Mouse (Mus musculus) intestine, postnatal 0 days (tissue): Measurements from ENCODE around the gene Gpr132. TPM values are rescaled to one million over a fixed set of nuclear protein-coding genes. Genes with fewer than 3 reads are reported as not detected.

ENCODE experiments used
- ATAC-seq: fragments of 200-750 bp; cut with Nextera tagmentation; 2 replicates; pipeline ENCODE4 v1.8.0; 2017; ENCODE audit warnings: mild to moderate bottlenecking, moderate TSS enrichment, moderate library complexity
- H3K27ac ChIP-seq: fragments of 300-500 bp; sonication (generic); 2 replicates; pipeline ENCODE4 v1.5.1; 2014; ENCODE audit warnings: mild to moderate bottlenecking, low read depth, low read length, moderate library complexity
- H3K27me3 ChIP-seq: fragments of 300-500 bp; sonication (generic); replicated peaks from 2 replicates; pipeline ENCODE4 v1.6.1; 2014; ENCODE audit warnings: low read length, mixed read lengths; ENCODE audit not compliant: control insufficient read depth, insufficient read depth
- H3K36me3 ChIP-seq: fragments of 300-500 bp; sonication (generic); 2 replicates; pipeline ENCODE4 v1.6.1; 2014; ENCODE audit warnings: mild to moderate bottlenecking, moderate library complexity; ENCODE audit not compliant: control insufficient read depth, insufficient read depth
- H3K4me1 ChIP-seq: fragments of 300-500 bp; sonication (generic); replicated peaks from 2 replicates; pipeline ENCODE4 v1.6.1; 2014; ENCODE audit warnings: antibody characterized with exemption, low read length, mixed read lengths; ENCODE audit not compliant: control insufficient read depth, insufficient read depth
- H3K4me2 ChIP-seq: fragments of 300-500 bp; sonication (generic); replicated peaks from 2 replicates; pipeline ENCODE4 v1.6.1; 2014; ENCODE audit warnings: low read depth, mild to moderate bottlenecking, moderate library complexity
- H3K4me3 ChIP-seq: fragments of 300-500 bp; sonication (generic); 2 replicates; pipeline ENCODE4 v1.5.1; 2014; ENCODE audit warnings: low read depth, low read length
- H3K9ac ChIP-seq: fragments of 300-500 bp; sonication (generic); 2 replicates; pipeline ENCODE4 v1.6.1; 2014; ENCODE audit warnings: mild to moderate bottlenecking, low read depth, low read length
- H3K9me3 ChIP-seq: fragments of 300-500 bp; sonication (generic); 2 replicates; pipeline ENCODE4 v1.6.1; 2016; ENCODE audit warnings: mixed run types; ENCODE audit not compliant: control insufficient read depth
- CTCF ChIP-seq: sonication (generic); IDR thresholded peaks from 2 replicates; pipeline ENCODE4 v1.5.1; 2016; ENCODE audit warnings: low read depth, mild to moderate bottlenecking, control low read depth, antibody characterized with exemption, moderate library complexity
- WGBS: fragments of 180-500 bp; shearing (Covaris S2); extraction: QIAGEN DNeasy Blood & Tissue Kit; methylation state at CpG from one replicate; pipeline ENCODE4 v1.1.7; 2014; 5-methylcytosine and 5-hydroxymethylcytosine counted together
- polyA plus RNA-seq: library from polyadenylated mRNA; unstranded; fragments of >200 nt; fragmentation: Nextera tagmentation; extraction: Ambion mirVana; gene quantifications from 2 replicates; pipeline ENCODE4 v1.2.1, GENCODE M21; 2015

Gene Gpr132
- polyA plus RNA-seq, 1 experiment from 2014 or later: 0.30 TPM

DNA sequence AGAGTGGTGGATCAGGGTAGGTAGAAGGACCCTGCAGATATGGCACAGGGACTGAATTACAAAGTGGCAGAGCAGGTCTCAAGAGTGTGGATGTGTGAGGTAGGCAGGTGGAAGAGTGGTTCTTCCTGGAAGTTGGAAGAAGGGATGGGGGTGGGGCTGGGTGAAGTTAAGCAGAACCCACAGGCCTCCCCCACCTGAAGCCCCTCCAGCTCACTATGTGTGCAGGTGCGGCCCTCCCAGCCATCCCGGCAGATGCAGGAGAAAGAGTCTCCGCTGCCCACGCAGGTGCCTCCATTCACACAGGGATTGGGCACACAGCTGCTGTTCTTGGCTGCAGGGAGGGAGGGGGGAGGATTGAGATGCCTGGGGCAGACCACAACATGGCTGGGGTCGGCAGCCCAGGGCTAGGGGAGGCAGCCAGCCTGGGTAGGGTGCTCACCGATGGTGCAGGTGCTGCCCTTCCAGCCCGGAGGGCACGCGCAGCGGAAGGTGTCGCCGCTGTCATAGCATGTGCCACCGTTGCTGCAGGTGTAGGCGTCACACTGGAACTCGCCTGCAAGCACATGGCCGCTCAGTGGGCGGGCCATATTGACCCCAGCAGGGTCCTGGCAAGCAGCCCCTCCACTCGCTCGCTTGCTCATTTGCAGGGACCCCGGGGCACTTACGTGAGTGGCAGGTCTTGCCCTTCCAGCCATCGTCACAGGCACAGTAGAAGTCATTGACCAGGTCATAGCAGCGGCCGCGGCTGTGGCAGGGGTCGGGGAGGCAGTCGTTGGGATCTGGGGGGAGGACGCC is 45.1 kb upstream of the Gpr132 start:
- Histone ChIP-seq H3K9ac (no peak overlapping the region), H3K4me3 (no peak overlapping the region), H3K27me3 (no peaks in the 10 kb centered on the region), H3K4me1 (no peaks in the 10 kb centered on the region), H3K36me3 (peaks cover 28% of the 10 kb centered on the region; the same call in 1 of the 2 replicates), H3K4me2 (no peak overlapping the region), H3K27ac (no peak overlapping the region), H3K9me3 (no peaks in the 10 kb centered on the region)
- no peak for ATAC-seq
- no peak for TF ChIP-seq CTCF
- WGBS: 92% methylated on average over 28 of the region's 28 CpGs

DNA sequence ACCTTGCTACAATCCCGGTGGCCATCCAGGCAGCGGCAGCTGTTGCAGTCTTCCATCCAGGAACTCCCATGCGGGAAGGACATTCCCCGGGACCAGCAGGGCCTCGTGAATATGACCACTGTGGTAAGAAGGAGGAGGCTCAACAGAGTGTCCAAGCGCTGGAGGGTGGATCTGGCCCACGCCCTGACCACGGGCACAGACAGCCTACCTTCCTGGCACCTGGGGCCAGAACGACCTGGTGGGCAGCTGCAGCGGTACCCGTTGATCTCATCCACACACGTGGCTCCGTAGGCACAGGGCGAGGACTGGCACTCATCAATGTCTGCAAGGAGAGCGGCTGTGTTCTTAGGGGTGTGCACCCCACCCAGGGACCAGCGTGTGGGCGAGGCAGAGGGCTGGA is 43.7 kb upstream of the Gpr132 start:
- Histone ChIP-seq H3K36me3 (peaks cover 28% of the 10 kb centered on the region; the same call in 1 of the 2 replicates), H3K9ac (no peak overlapping the region), H3K9me3 (no peaks in the 10 kb centered on the region), H3K4me3 (no peak overlapping the region), H3K4me1 (no peaks in the 10 kb centered on the region), H3K27me3 (no peaks in the 10 kb centered on the region), H3K4me2 (no peak overlapping the region), H3K27ac (no peak overlapping the region)
- TF ChIP-seq CTCF: no peak
- 83% methylated on average over 17 of the region's 17 CpGs for WGBS
- no peak for ATAC-seq

DNA sequence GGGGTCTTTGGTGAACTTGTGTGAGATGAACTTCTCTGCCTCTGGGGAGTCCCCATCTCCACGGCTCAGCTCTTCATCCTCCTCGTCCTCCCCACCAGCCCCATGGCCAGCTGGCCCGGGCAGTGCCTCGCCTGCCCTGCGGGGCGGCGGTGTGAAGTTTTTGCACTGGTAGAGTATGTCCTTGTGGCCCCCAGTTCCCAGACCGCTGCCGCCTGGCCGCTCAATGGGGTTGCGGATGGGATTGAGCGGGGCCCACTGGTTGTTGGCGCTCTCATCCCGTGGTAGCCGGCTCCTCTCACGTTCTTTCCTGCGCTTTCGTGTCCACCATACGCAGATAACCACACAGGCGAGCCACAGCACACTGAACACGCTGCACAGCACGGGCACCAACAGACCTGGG is 41.0 kb upstream of the Gpr132 start:
- H3K9me3 ChIP-seq: no peaks in the 10 kb centered on the region
- no peak overlapping the region for H3K4me2 ChIP-seq
- no peak for TF ChIP-seq CTCF
- H3K4me3 ChIP-seq: no peak overlapping the region
- H3K9ac ChIP-seq: no peak overlapping the region
- peaks cover 26% of the 10 kb centered on the region; the same call in 1 of the 2 replicates for H3K36me3 ChIP-seq
- 93% methylated on average over 22 of the region's 22 CpGs for WGBS
- H3K27me3 ChIP-seq: no peaks in the 10 kb centered on the region
- no peak for ATAC-seq
- H3K27ac ChIP-seq: no peak overlapping the region
- H3K4me1 ChIP-seq: no peaks in the 10 kb centered on the region

DNA sequence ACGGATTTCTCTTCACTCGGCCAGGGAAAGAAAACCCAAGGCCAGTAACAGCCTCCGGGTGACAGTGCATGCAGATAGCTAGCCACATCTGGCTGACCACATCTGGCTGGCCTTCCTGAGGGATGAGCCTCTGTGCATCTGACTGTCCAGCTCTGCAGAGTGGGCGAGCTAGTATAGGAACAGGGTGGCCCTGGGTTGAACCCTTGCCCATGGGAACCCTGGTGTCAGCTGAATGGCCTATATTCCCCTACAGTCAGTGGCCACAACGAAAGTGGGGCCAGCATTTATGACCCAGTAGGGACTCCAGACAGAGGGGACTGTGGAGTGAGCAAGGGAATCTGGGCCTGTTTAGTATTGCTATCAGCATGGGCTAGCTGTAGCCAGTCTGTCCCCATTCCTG is 37.0 kb upstream of the Gpr132 start:
- Histone ChIP-seq H3K9me3 (no peaks in the 10 kb centered on the region), H3K36me3 (peaks cover under 1% of the 10 kb centered on the region; the same call in 1 of the 2 replicates), H3K27ac (no peak overlapping the region), H3K9ac (no peak overlapping the region), H3K27me3 (no peaks in the 10 kb centered on the region), H3K4me1 (no peaks in the 10 kb centered on the region), H3K4me3 (no peak overlapping the region), H3K4me2 (no peak overlapping the region)
- no peak for TF ChIP-seq CTCF
- no peak for ATAC-seq
- WGBS: 93% methylated on average over 5 of the region's 5 CpGs

DNA sequence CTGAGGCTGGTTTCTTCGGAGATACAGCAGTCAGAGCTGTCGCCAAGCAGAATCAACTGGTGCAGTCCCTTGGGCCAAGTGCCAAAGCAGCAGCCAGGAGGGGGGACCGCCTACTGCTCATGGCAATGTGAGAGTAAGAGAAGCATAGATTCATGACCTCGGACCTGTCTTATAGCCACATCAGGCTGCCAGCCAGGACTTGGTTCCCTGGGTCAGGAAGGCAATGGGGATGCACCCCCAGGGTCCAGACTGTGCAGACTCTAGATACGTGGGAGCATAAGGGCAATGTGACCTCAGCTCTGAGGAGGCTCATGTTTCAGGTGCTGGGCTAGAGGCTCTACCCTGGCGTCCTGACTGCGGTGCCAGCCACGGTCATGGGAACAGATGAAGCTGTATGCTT is 35.9 kb upstream of the Gpr132 start:
- Histone ChIP-seq H3K4me2 (no peak overlapping the region), H3K4me3 (no peak overlapping the region), H3K9ac (no peak overlapping the region), H3K9me3 (no peaks in the 10 kb centered on the region), H3K27ac (no peak overlapping the region), H3K4me1 (no peaks in the 10 kb centered on the region), H3K27me3 (no peaks in the 10 kb centered on the region), H3K36me3 (no peaks in the 10 kb centered on the region; the same call in 1 of the 2 replicates)
- TF ChIP-seq CTCF: no peak
- no peak for ATAC-seq
- 66% methylated on average over 8 of the region's 8 CpGs for WGBS

DNA sequence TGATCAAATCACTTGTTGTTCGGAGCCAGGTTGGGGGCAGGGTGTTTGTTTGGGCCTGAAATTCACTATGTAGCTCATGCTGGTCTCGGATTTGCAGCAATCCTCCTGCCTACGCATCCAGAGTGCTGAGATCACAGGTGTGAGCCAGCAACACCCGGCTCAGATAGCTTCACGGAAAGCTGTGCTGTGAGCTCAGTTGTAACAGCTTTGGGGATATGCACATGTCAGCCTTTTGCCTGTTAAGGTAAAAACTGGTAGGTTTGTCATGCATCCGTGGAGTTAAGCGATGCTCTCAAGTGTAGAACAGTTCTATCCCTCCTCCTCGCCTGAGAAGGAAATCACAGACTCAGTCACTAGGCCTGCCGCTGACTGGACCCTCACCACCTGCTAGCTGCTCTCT is 32.6 kb upstream of the Gpr132 start:
- Histone ChIP-seq H3K36me3 (no peaks in the 10 kb centered on the region), H3K27me3 (no peaks in the 10 kb centered on the region), H3K27ac (no peak overlapping the region), H3K9me3 (no peaks in the 10 kb centered on the region), H3K4me3 (no peak overlapping the region), H3K4me2 (no peak overlapping the region), H3K9ac (no peak overlapping the region), H3K4me1 (no peaks in the 10 kb centered on the region)
- no peak for ATAC-seq
- TF ChIP-seq CTCF: no peak
- 85% methylated on average over 9 of the region's 9 CpGs for WGBS

DNA sequence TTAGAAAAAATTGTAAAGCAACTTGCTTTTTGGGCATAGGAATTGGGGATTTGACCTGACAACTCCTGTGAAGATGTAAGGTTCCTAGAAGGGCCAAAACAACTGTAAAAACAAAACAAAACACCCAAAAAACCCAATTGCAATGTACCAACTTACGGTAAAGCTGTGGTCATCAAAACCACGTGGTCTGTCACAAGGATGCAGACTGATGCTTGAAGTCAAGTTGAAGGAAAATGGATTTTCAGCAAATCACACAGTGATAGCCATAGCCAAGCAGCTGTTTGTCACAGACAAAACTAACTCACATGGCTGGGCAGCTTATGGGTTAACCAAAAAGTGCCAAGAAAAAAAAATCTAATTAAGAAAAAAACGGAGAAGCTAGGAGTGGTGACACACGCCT is 30.9 kb upstream of the Gpr132 start:
- no peak overlapping the region for H3K9ac ChIP-seq
- no peak for TF ChIP-seq CTCF
- no peak overlapping the region for H3K4me2 ChIP-seq
- H3K4me3 ChIP-seq: no peak overlapping the region
- H3K36me3 ChIP-seq: no peaks in the 10 kb centered on the region
- 0 out of 2 replicates have a peak, but pooled peaks cover 4% of the 10 kb centered on the region for H3K27me3 ChIP-seq
- no peak overlapping the region for H3K27ac ChIP-seq
- 67% methylated on average over 4 of the region's 4 CpGs for WGBS
- H3K9me3 ChIP-seq: no peaks in the 10 kb centered on the region
- no peak for ATAC-seq
- H3K4me1 ChIP-seq: no peaks in the 10 kb centered on the region
